Mouse (Mus musculus): ENCODE results near the gene Hyal2. TPM values are rescaled to one million over a fixed set of nuclear protein-coding genes. Genes with fewer than 3 reads are reported as not detected.

Hyal2 gene
- polyA plus RNA-seq, 1 experiment from 2014 or later, result 93.6 TPM

DNA sequence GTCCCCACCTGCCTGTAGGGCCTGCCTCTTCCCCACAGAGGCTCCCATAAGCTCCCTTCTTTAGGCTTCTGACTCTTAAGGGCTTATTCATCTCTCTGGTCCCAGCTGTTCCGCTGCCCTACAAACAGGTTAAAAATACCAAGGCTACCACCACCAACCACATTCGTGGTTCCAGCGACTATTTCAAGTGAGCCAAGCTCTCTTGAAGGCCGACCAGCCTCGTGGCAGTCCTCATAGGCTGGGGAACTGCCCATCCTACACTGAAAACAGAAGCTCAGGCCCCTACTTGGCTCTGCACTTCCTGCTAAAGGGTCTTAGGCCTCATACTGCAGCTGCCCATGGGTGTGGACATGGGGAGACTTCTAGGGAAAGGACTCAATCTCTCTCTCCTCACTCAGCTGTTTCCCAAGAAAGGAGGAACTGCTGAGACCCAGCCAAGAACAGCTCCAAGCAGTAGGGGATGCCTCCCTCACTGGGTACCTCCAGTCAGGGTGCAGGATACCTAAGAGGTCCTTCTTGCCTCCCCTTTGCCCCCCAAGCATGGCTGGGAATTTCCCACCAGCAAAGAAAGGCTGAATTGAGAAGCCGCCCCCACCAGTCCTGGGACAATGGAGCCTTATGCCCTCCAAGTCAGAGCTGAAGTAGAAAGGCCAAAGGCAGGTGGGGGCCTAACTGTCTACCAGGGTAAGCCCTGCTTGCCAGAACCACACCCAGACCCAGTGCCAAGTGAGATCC is 43.9 kb downstream of the Hyal2 start:
- Histone ChIP-seq H3K4me1 (peaks cover 60% of the 10 kb centered on the region), H3K4me2 (replicated peaks) (peak overlapping the region; percentile 61), H3K4me3 (0 out of 2 replicates have a peak overlapping the region, but pooled peaks have one; percentile 25), H3K9ac (peak overlapping the region; percentile 84), H3K27ac (peak overlapping the region; percentile 95), H3K27me3 (replicated peaks) (no peaks in the 10 kb centered on the region), H3K9me3 (no peaks in the 10 kb centered on the region), H3K36me3 (peaks cover 29% of the 10 kb centered on the region)
- no peak for ATAC-seq (ENCODE audit: low FRiP score, low read depth)
- 79% methylated on average over 6 of the region's 6 CpGs for WGBS

DNA sequence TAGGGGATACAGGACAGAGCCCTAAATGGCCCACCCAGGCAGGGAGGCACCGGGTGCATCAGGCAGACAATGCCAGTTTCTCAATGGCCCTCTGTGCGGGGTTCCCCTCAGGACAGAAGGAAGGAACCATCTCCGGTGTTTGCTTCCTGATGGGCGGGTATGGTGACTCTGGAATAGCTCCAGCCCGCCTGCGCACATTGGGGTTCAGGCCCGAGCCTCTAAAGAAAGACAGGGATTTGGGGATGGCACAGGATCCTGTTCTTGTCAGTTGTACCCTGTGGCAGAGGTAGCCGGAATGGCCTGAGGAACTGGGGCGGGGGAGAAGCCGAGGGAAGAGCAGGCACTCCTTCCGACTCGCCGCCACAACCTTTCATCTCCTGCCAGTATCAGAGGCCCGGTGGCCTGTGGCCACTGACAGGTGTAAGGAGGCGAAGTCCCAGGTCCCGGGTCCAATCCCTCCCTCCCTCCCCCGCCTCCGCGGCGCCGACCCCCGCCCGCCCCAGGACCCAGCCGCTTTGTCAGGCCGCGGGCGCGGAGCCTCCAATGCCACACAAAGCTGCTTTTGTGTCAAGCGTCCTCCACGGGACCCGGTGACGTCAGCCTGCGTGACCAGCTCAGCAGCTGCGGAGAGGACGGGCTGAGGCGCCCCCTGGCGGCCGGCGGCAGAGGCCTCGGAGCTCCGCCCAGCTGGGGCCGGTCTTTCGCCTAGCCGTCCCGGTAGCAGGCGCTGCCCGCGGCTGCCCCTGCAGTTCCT is 44.6 kb downstream of the Hyal2 start:
- 4% methylated on average over 34 of the region's 48 CpGs for WGBS
- Histone ChIP-seq H3K36me3 (peaks cover 34% of the 10 kb centered on the region), H3K9ac (peak overlapping the region; percentile 84), H3K4me3 (peak overlapping the region; percentile 25; the same call in 1 of the 2 replicates), H3K9me3 (no peaks in the 10 kb centered on the region), H3K27me3 (replicated peaks) (no peaks in the 10 kb centered on the region), H3K4me2 (replicated peaks) (peak overlapping the region; percentile 61), H3K27ac (peak overlapping the region; percentile 95), H3K4me1 (peaks cover 53% of the 10 kb centered on the region)
- peak; percentile 92 for ATAC-seq (ENCODE audit: low FRiP score, low read depth)

DNA sequence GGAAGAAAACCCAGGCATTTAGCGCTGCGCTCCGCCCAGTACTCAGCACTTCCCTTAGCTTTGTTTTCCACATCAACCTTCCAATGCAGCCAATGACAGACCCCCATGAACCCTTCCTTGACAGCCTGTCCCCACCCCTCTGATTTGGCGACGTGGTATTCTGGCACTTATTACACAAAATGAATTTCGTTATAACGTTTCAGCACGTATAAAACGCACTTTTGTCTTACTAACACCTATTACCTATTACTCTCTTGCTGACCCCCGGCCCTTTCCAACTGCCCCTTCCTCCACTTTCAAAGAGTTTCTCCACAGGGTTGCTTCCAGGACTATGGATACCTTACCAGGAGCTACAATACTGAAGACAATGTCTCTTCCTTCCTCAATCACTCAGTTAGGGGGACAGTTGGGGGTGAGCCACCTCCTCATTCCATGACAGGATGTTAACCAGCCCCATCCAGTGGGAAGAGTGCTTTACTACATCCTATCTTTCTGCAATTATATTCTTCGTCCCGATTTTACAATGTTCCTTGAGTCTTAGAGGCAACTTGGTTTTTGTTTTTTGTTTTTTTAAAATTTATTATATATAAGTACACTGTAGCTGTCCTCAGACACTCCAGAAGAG is 45.3 kb downstream of the Hyal2 start:
- Histone ChIP-seq H3K9ac (no peak overlapping the region), H3K4me3 (no peak overlapping the region), H3K4me2 (replicated peaks) (peak overlapping the region; percentile 61), H3K27ac (peak overlapping the region; percentile 95), H3K27me3 (replicated peaks) (no peaks in the 10 kb centered on the region), H3K9me3 (no peaks in the 10 kb centered on the region), H3K4me1 (peaks cover 46% of the 10 kb centered on the region), H3K36me3 (peaks cover 39% of the 10 kb centered on the region)
- 0 out of 2 replicates have a peak, but pooled peaks have one; percentile 15 for ATAC-seq (ENCODE audit: low FRiP score, low read depth)
- 10% methylated on average over 12 of the region's 12 CpGs for WGBS

DNA sequence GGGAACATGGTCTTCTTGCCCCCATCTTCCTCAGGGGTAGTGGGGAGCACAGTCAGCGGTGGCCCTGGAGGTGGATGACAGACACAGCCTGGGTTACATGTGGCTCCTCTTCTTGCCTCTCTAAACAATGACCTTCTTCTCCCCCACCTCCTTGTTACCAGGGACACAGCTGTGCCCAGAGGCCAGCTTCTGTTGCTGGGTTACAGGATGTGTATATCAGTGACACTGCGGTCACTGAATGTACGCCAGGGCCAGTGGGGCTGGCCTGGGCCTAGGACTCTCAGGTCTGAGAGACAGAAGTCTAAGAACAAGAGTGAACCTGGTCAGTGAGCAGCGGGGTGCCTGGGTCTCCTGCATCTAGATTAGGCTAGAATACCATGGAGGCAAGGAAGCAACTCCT is 47.3 kb downstream of the Hyal2 start:
- Histone ChIP-seq H3K9me3 (no peaks in the 10 kb centered on the region), H3K36me3 (peaks cover 59% of the 10 kb centered on the region), H3K9ac (no peak overlapping the region), H3K4me3 (no peak overlapping the region), H3K4me2 (replicated peaks) (no peak overlapping the region), H3K27ac (peak overlapping the region; percentile 27; the same call in 1 of the 2 replicates), H3K4me1 (peaks cover 39% of the 10 kb centered on the region), H3K27me3 (replicated peaks) (no peaks in the 10 kb centered on the region)
- ATAC-seq (ENCODE audit: low FRiP score, low read depth), result no peak
- WGBS, result 54% methylated on average over 4 of the region's 4 CpGs

- 81% methylated on average over 2 of the region's 2 CpGs for WGBS
- no peaks in the 10 kb centered on the region for H3K9me3 ChIP-seq
- ATAC-seq (ENCODE audit: low FRiP score, low read depth), result no peak
These were observed 49.7 kb downstream of the Hyal2 start for GRCm38 (mm10) chr9:107617461-107617860.

DNA sequence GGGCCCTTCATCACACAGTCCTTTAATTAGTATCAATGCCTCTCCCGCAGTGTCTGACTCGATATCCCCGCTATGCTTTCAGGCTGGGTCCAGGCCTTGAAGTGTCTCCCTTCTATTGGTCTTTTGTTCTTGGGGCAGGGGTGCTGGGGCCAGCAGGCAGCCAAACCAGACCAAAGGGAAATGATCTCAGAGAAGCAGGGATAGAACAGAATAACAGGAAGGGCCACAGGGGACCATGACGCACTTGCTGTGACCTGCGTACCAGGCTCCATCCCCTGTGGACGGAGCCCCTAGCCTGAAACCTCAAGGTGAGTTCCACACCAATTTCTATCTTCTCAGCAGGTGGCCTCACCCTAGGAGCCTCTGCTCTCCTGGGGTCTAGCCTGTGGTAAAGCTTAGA is 50.4 kb downstream of the Hyal2 start:
- 91% methylated on average over 6 of the region's 6 CpGs for WGBS
- Histone ChIP-seq H3K9me3 (no peaks in the 10 kb centered on the region), H3K4me3 (no peak overlapping the region), H3K27me3 (replicated peaks) (no peaks in the 10 kb centered on the region), H3K4me1 (peaks cover 26% of the 10 kb centered on the region), H3K27ac (no peak overlapping the region), H3K4me2 (replicated peaks) (no peak overlapping the region), H3K9ac (no peak overlapping the region), H3K36me3 (peaks cover 75% of the 10 kb centered on the region)
- ATAC-seq (ENCODE audit: low FRiP score, low read depth), result no peak

More at GRCm38 (mm10) chr9:107617461-107617860, 49.7 kb downstream of the Hyal2 start:
- H3K4me3 ChIP-seq, result no peak overlapping the region
- no peak overlapping the region for H3K4me2 ChIP-seq (replicated peaks)
- H3K36me3 ChIP-seq, result peaks cover 69% of the 10 kb centered on the region
- no peaks in the 10 kb centered on the region for H3K27me3 ChIP-seq (replicated peaks)
- no peak overlapping the region for H3K9ac ChIP-seq
- no peak overlapping the region for H3K27ac ChIP-seq
- peaks cover 26% of the 10 kb centered on the region for H3K4me1 ChIP-seq

DNA sequence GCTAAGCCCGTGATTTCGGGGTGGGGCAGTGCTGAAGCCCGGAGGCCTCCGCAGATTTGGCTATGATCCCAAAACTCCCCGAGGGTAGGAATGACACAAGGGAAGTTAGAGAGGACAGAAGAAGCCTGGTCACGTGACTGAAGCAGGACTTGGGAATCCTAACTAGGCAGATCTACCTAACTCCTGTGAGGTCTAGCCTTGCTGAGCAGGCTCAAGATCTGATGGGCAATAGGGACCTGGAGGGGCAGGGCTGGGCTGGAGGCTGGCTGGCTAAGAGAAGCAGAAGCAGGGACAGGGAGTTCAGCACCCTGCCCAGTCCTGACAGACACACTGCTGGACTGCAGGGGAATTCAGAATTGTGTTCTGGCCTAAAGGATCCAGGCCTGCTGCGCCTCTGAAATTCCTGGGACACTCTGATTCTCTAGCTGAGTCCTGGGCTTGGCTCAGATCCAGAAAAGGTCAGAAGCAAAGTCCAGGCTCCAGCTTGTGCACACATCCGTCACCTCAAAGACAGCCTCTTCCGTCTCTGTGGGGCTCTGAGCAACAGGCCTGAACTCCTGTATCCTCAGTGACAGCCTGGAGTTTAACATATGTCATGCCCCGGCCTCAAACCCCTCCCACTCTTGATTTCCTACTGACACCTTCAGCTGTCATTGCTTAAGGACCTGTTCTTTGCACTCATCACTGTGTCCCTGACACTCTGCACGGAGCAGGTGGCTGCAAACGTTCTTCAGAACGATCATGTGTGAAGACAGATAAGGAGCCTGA is 51.2 kb downstream of the Hyal2 start:
- H3K9ac ChIP-seq, result no peak overlapping the region
- H3K4me3 ChIP-seq, result no peak overlapping the region
- H3K9me3 ChIP-seq, result no peaks in the 10 kb centered on the region
- 71% methylated on average over 13 of the region's 13 CpGs for WGBS
- no peak overlapping the region for H3K4me2 ChIP-seq (replicated peaks)
- H3K4me1 ChIP-seq, result peaks cover 26% of the 10 kb centered on the region
- H3K27ac ChIP-seq, result peak overlapping the region; percentile 53; the same call in 1 of the 2 replicates
- no peak for ATAC-seq (ENCODE audit: low FRiP score, low read depth)
- peaks cover 75% of the 10 kb centered on the region for H3K36me3 ChIP-seq
- no peaks in the 10 kb centered on the region for H3K27me3 ChIP-seq (replicated peaks)

- Histone ChIP-seq H3K9me3 (no peaks in the 10 kb centered on the region), H3K27ac (no peak overlapping the region), H3K4me2 (replicated peaks) (no peak overlapping the region), H3K27me3 (replicated peaks) (no peaks in the 10 kb centered on the region), H3K4me1 (peaks cover 29% of the 10 kb centered on the region), H3K4me3 (no peak overlapping the region), H3K9ac (0 out of 2 replicates have a peak overlapping the region, but pooled peaks have one; percentile 1), H3K36me3 (peaks cover 75% of the 10 kb centered on the region)
- 87% methylated on average over 13 of the region's 13 CpGs for WGBS
- no peak for ATAC-seq (ENCODE audit: low FRiP score, low read depth)
These were observed 51.8 kb downstream of the Hyal2 start for GRCm38 (mm10) chr9:107619546-107619879.

GRCm38 (mm10) chr9:107620954-107621353 is 53.2 kb downstream of the Hyal2 start:
- Histone ChIP-seq H3K4me3 (no peak overlapping the region), H3K4me2 (replicated peaks) (no peak overlapping the region), H3K27ac (no peak overlapping the region), H3K9me3 (no peaks in the 10 kb centered on the region), H3K27me3 (replicated peaks) (no peaks in the 10 kb centered on the region), H3K9ac (no peak overlapping the region), H3K36me3 (peaks cover 70% of the 10 kb centered on the region), H3K4me1 (peaks cover 29% of the 10 kb centered on the region)
- ATAC-seq (ENCODE audit: low FRiP score, low read depth), result no peak

Data from neural tube, embryonic 12.5 days (tissue).